Mouse (Mus musculus): ENCODE data around the gene 1700025G04Rik. TPM values are rescaled to one million over a fixed set of nuclear protein-coding genes. Genes with fewer than 3 reads are reported as not detected.
A peak's percentile ranks its signal among the peaks of the same experiment; 100 is the strongest.

The 1700025G04Rik gene
- polyA plus RNA-seq, 1 experiment from 2014 or later, result 32.4 TPM

DNA sequence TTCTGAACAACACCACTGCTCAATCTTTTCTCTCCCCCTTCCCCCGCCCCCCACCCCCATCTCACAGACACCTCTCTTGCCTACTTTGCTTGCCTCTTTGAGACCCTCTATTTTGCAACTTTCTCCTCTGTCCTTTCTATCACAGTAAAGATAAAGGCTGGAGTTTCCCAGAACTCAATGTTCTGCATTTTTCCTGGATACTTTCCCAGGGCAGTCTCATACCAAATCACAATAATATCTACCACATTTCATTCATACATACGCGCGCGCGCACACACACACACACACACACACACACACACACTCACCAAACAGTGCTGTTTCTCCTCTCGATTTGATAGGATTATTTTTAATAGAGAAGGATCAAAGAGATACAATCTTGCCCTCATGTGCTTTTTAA, 8.8 kb downstream of the 1700025G04Rik start:
- Histone ChIP-seq H3K4me3 (ENCODE audit: low read depth, low read length) (no peak overlapping the region), H3K9ac (ENCODE audit: low read length) (no peak overlapping the region), H3K9me3 (ENCODE audit: control insufficient read depth, low read length) (no peaks in the 10 kb centered on the region), H3K27me3 (ENCODE audit: control insufficient read depth, insufficient read depth, low read length) (no peaks in the 10 kb centered on the region), H3K4me2 (no peak overlapping the region), H3K27ac (ENCODE audit: low read depth, low read length) (no peak overlapping the region), H3K4me1 (ENCODE audit: control insufficient read depth, insufficient read depth, low read length) (peaks cover 14% of the 10 kb centered on the region), H3K36me3 (ENCODE audit: control insufficient read depth, insufficient read depth, low read length) (no peaks in the 10 kb centered on the region)
- 93% methylated on average over 7 of the region's 7 CpGs for WGBS
- DNase-seq (ENCODE audit: low spot score, missing footprints) (no peak), ATAC-seq (ENCODE audit: low FRiP score) (no peak)

DNA sequence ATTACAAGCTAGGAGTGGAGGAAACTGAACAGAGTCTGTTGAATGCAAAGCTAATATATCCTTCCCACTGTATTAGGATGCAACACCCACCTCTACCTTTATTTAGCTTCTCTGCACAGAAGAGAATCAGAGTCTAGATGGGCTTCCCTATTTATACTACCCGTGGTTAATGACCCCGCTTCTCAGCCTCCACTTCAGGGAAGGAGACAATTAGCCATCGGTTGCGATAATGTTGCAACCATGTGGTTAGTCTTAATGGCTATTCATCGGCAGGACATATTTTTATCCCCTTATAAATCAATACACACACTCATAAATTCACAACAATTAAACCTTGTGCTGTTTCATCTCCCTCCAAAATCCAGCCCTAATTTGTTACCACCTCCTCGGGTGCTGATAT, 9.7 kb downstream of the 1700025G04Rik start:
- H3K9ac ChIP-seq (ENCODE audit: low read length), result no peak overlapping the region
- WGBS, result 94% methylated on average over 6 of the region's 6 CpGs

GRCm38 (mm10) chr1:152077171-152077715, 12.7 kb downstream of the 1700025G04Rik start:
- ATAC-seq (ENCODE audit: low FRiP score) (peak; percentile 57; the same call in 1 of the 2 replicates), DNase-seq (ENCODE audit: low spot score, missing footprints) (peak; percentile 90)
- peaks cover 9% of the 10 kb centered on the region for H3K4me1 ChIP-seq (ENCODE audit: control insufficient read depth, insufficient read depth, low read length)
- H3K4me2 ChIP-seq, result no peak overlapping the region
- H3K4me3 ChIP-seq (ENCODE audit: low read depth, low read length), result no peak overlapping the region
- WGBS, result 58% methylated on average over 11 of the region's 11 CpGs
- no peaks in the 10 kb centered on the region for H3K27me3 ChIP-seq (ENCODE audit: control insufficient read depth, insufficient read depth, low read length)
- no peaks in the 10 kb centered on the region for H3K36me3 ChIP-seq (ENCODE audit: control insufficient read depth, insufficient read depth, low read length)
- H3K9me3 ChIP-seq (ENCODE audit: control insufficient read depth, low read length), result no peaks in the 10 kb centered on the region
- H3K9ac ChIP-seq (ENCODE audit: low read length), result no peak overlapping the region
- H3K27ac ChIP-seq (ENCODE audit: low read depth, low read length), result peak overlapping the region; percentile 30; the same call in 1 of the 2 replicates

More for the DNA sequence above, 9.7 kb downstream of the 1700025G04Rik start:
- no peak overlapping the region for H3K4me2 ChIP-seq
- H3K27me3 ChIP-seq (ENCODE audit: control insufficient read depth, insufficient read depth, low read length), result no peaks in the 10 kb centered on the region
- no peak overlapping the region for H3K4me3 ChIP-seq (ENCODE audit: low read depth, low read length)
- H3K36me3 ChIP-seq (ENCODE audit: control insufficient read depth, insufficient read depth, low read length), result no peaks in the 10 kb centered on the region
- ATAC-seq (ENCODE audit: low FRiP score), result no peak
- no peak for DNase-seq (ENCODE audit: low spot score, missing footprints)
- H3K27ac ChIP-seq (ENCODE audit: low read depth, low read length), result no peak overlapping the region
- peaks cover 14% of the 10 kb centered on the region for H3K4me1 ChIP-seq (ENCODE audit: control insufficient read depth, insufficient read depth, low read length)
- no peaks in the 10 kb centered on the region for H3K9me3 ChIP-seq (ENCODE audit: control insufficient read depth, low read length)

GRCm38 (mm10) chr1:152076222-152076845, 13.6 kb downstream of the 1700025G04Rik start:
- 85% methylated on average over 14 of the region's 14 CpGs for WGBS
- no peaks in the 10 kb centered on the region for H3K36me3 ChIP-seq (ENCODE audit: control insufficient read depth, insufficient read depth, low read length)
- no peaks in the 10 kb centered on the region for H3K9me3 ChIP-seq (ENCODE audit: control insufficient read depth, low read length)
- H3K4me3 ChIP-seq (ENCODE audit: low read depth, low read length), result no peak overlapping the region
- no peak overlapping the region for H3K9ac ChIP-seq (ENCODE audit: low read length)
- no peak overlapping the region for H3K27ac ChIP-seq (ENCODE audit: low read depth, low read length)
- no peak for DNase-seq (ENCODE audit: low spot score, missing footprints)
- ATAC-seq (ENCODE audit: low FRiP score), result no peak
- no peaks in the 10 kb centered on the region for H3K27me3 ChIP-seq (ENCODE audit: control insufficient read depth, insufficient read depth, low read length)
- H3K4me1 ChIP-seq (ENCODE audit: control insufficient read depth, insufficient read depth, low read length), result peaks cover 7% of the 10 kb centered on the region
- H3K4me2 ChIP-seq, result no peak overlapping the region

GRCm38 (mm10) chr1:152075725-152076124, 14.2 kb downstream of the 1700025G04Rik start:
- no peak overlapping the region for H3K4me2 ChIP-seq
- H3K9me3 ChIP-seq (ENCODE audit: control insufficient read depth, low read length), result no peaks in the 10 kb centered on the region
- no peak overlapping the region for H3K9ac ChIP-seq (ENCODE audit: low read length)
- DNase-seq (ENCODE audit: low spot score, missing footprints) (no peak), ATAC-seq (ENCODE audit: low FRiP score) (peak; percentile 41; the same call in 1 of the 2 replicates)
- no peaks in the 10 kb centered on the region for H3K27me3 ChIP-seq (ENCODE audit: control insufficient read depth, insufficient read depth, low read length)
- no peaks in the 10 kb centered on the region for H3K36me3 ChIP-seq (ENCODE audit: control insufficient read depth, insufficient read depth, low read length)
- no peak overlapping the region for H3K27ac ChIP-seq (ENCODE audit: low read depth, low read length)
- 84% methylated on average over 6 of the region's 6 CpGs for WGBS
- H3K4me1 ChIP-seq (ENCODE audit: control insufficient read depth, insufficient read depth, low read length), result peaks cover 7% of the 10 kb centered on the region
- H3K4me3 ChIP-seq (ENCODE audit: low read depth, low read length), result no peak overlapping the region

DNA sequence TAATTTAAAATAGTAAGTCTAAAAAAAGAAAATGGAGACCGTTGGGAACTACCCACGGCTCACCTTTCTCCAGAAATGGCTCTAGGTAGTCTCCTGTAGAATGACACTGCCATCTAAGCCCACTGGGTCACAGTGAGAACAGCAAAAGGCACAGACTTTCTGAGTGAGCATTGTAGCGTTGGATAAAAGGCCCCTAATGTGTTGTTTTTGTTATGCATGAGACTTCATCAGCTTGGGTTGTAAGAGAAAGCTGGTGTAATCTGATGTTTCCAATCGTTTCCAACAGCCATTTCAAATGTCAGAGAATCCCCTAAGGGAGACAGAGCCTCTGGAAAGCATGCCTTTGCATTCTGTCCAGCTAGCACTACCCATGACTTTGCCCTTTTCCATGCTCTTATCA, 19.5 kb downstream of the 1700025G04Rik start:
- ATAC-seq (ENCODE audit: low FRiP score) (no peak), DNase-seq (ENCODE audit: low spot score, missing footprints) (no peak)
- Histone ChIP-seq H3K27ac (ENCODE audit: low read depth, low read length) (no peak overlapping the region), H3K9me3 (ENCODE audit: control insufficient read depth, low read length) (no peaks in the 10 kb centered on the region), H3K36me3 (ENCODE audit: control insufficient read depth, insufficient read depth, low read length) (no peaks in the 10 kb centered on the region), H3K4me3 (ENCODE audit: low read depth, low read length) (no peak overlapping the region), H3K27me3 (ENCODE audit: control insufficient read depth, insufficient read depth, low read length) (no peaks in the 10 kb centered on the region), H3K4me1 (ENCODE audit: control insufficient read depth, insufficient read depth, low read length) (peaks cover 8% of the 10 kb centered on the region), H3K9ac (ENCODE audit: low read length) (no peak overlapping the region), H3K4me2 (no peak overlapping the region)
- WGBS, result 56% methylated on average over 4 of the region's 4 CpGs

GRCm38 (mm10) chr1:152069745-152070144, 20.2 kb downstream of the 1700025G04Rik start:
- no peak overlapping the region for H3K27ac ChIP-seq (ENCODE audit: low read depth, low read length)
- no peak overlapping the region for H3K9ac ChIP-seq (ENCODE audit: low read length)
- ATAC-seq (ENCODE audit: low FRiP score) (no peak), DNase-seq (ENCODE audit: low spot score, missing footprints) (no peak)
- H3K9me3 ChIP-seq (ENCODE audit: control insufficient read depth, low read length), result no peaks in the 10 kb centered on the region
- H3K27me3 ChIP-seq (ENCODE audit: control insufficient read depth, insufficient read depth, low read length), result no peaks in the 10 kb centered on the region
- H3K4me2 ChIP-seq, result no peak overlapping the region
- H3K36me3 ChIP-seq (ENCODE audit: control insufficient read depth, insufficient read depth, low read length), result no peaks in the 10 kb centered on the region
- H3K4me3 ChIP-seq (ENCODE audit: low read depth, low read length), result no peak overlapping the region
- 40% methylated on average over 7 of the region's 7 CpGs for whole genome bisulfite sequencing
- H3K4me1 ChIP-seq (ENCODE audit: control insufficient read depth, insufficient read depth, low read length), result peaks cover 8% of the 10 kb centered on the region

- H3K4me1 ChIP-seq (ENCODE audit: control insufficient read depth, insufficient read depth, low read length), result peaks cover 4% of the 10 kb centered on the region
- DNase-seq (ENCODE audit: low spot score, missing footprints), result no peak
Observed at GRCm38 (mm10) chr1:152067919-152068318, 22.0 kb downstream of the 1700025G04Rik start.

GRCm38 (mm10) chr1:152065527-152065926, 24.4 kb downstream of the 1700025G04Rik start:
- H3K9me3 ChIP-seq (ENCODE audit: control insufficient read depth, low read length), result no peaks in the 10 kb centered on the region
- H3K9ac ChIP-seq (ENCODE audit: low read length), result no peak overlapping the region
- H3K36me3 ChIP-seq (ENCODE audit: control insufficient read depth, insufficient read depth, low read length), result no peaks in the 10 kb centered on the region
- H3K27ac ChIP-seq (ENCODE audit: low read depth, low read length), result no peak overlapping the region
- H3K27me3 ChIP-seq (ENCODE audit: control insufficient read depth, insufficient read depth, low read length), result no peaks in the 10 kb centered on the region
- H3K4me2 ChIP-seq, result no peak overlapping the region
- WGBS, result 96% methylated on average over 7 of the region's 7 CpGs
- H3K4me1 ChIP-seq (ENCODE audit: control insufficient read depth, insufficient read depth, low read length), result peaks cover 3% of the 10 kb centered on the region
- no peak for DNase-seq (ENCODE audit: low spot score, missing footprints)
- no peak overlapping the region for H3K4me3 ChIP-seq (ENCODE audit: low read depth, low read length)
- no peak for ATAC-seq (ENCODE audit: low FRiP score)

More at GRCm38 (mm10) chr1:152067919-152068318, 22.0 kb downstream of the 1700025G04Rik start:
- H3K27ac ChIP-seq (ENCODE audit: low read depth, low read length), result no peak overlapping the region
- H3K36me3 ChIP-seq (ENCODE audit: control insufficient read depth, insufficient read depth, low read length), result no peaks in the 10 kb centered on the region
- no peak overlapping the region for H3K4me2 ChIP-seq
- no peak overlapping the region for H3K9ac ChIP-seq (ENCODE audit: low read length)
- no peak for ATAC-seq (ENCODE audit: low FRiP score)
- H3K27me3 ChIP-seq (ENCODE audit: control insufficient read depth, insufficient read depth, low read length), result no peaks in the 10 kb centered on the region
- H3K9me3 ChIP-seq (ENCODE audit: control insufficient read depth, low read length), result no peaks in the 10 kb centered on the region
- H3K4me3 ChIP-seq (ENCODE audit: low read depth, low read length), result no peak overlapping the region

Measured in midbrain, embryonic 11.5 days (tissue).